Mouse (Mus musculus): ENCODE data around the gene Slc39a11. TPM values are rescaled to one million over a fixed set of nuclear protein-coding genes. Genes with fewer than 3 reads are reported as not detected.

The Slc39a11 gene
- polyA plus RNA-seq, 1 experiment from 2014 or later: 21.8 TPM

DNA sequence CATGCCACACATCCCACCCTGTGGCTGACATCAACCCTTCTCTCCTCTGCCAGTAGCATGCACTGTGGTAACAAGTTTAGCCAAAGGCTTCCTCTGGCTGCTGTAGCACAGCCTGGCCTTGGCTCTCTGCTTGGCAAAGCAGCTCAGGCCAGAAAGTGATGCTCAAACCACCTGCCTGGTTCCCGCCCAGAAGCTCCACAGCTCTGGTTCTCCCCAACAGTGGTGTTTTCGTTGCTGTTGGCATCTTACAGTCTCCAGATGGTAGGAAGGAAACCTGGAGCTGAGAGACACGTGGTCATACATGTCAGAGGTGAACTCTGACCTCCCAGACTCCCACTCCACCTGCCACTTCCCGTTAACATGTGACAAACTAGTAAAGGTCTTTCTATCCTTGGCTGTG is 127.2 kb downstream of the Slc39a11 start:
- Histone ChIP-seq H3K4me3 (ENCODE audit: low read depth, low read length) (no peak overlapping the region), H3K9me3 (ENCODE audit: low read depth, low read length) (no peaks in the 10 kb centered on the region), H3K27me3 (ENCODE audit: insufficient read depth, low read length) (no peaks in the 10 kb centered on the region), H3K4me2 (no peak overlapping the region), H3K9ac (no peak overlapping the region), H3K4me1 (ENCODE audit: insufficient read depth) (no peaks in the 10 kb centered on the region), H3K36me3 (ENCODE audit: insufficient read depth) (no peaks in the 10 kb centered on the region), H3K27ac (ENCODE audit: low read depth) (no peak overlapping the region)
- 74% methylated on average over 4 of the region's 4 CpGs for WGBS
- TF ChIP-seq CTCF (IDR thresholded peaks at IDR 0.05; ENCODE audit: low read depth): no peak
- ATAC-seq (ENCODE audit: insufficient read depth) (no peak), DNase-seq (no peak)

DNA sequence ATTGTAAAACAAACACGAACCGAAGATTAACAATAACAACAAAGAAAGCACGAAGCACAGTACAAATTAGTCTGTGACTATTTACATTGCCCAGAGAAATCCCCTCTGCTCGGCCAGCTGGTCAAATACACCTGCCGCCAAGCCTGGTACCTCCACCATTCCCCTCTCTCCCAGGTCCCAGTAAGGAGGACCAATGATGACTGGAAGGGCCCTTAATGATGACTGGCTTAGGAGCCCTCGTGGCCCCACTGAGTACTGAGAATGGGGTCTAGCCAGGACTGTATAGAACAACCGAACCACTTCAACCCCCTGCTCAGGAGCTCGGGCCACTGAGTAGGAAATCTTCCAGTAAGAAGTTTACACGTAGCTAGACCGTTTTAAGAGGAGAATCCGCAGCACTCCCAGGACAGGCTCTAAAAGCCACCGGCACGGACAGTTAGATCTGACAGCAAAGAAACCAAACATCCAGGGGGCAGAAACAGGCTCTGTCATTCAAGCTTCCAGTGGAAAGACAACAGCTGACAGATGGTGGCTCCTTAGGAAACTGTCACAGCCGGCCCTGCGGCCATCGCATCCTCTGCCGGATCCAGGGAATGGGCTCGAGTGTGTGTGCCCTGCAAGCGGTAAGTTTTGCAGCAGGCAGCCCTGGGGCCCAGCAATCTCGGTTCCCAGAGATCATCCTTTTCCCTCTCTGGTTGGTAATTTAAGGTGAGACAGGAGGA is 128.2 kb downstream of the Slc39a11 start:
- Histone ChIP-seq H3K9ac (no peak overlapping the region), H3K4me2 (no peak overlapping the region), H3K36me3 (ENCODE audit: insufficient read depth) (no peaks in the 10 kb centered on the region), H3K27me3 (ENCODE audit: insufficient read depth, low read length) (no peaks in the 10 kb centered on the region), H3K9me3 (ENCODE audit: low read depth, low read length) (no peaks in the 10 kb centered on the region), H3K27ac (ENCODE audit: low read depth) (no peak overlapping the region), H3K4me3 (ENCODE audit: low read depth, low read length) (no peak overlapping the region), H3K4me1 (ENCODE audit: insufficient read depth) (no peaks in the 10 kb centered on the region)
- no peak for TF ChIP-seq CTCF (IDR thresholded peaks at IDR 0.05; ENCODE audit: low read depth)
- 52% methylated on average over 20 of the region's 20 CpGs for WGBS
- ATAC-seq (ENCODE audit: insufficient read depth): no peak
- no peak for DNase-seq

DNA sequence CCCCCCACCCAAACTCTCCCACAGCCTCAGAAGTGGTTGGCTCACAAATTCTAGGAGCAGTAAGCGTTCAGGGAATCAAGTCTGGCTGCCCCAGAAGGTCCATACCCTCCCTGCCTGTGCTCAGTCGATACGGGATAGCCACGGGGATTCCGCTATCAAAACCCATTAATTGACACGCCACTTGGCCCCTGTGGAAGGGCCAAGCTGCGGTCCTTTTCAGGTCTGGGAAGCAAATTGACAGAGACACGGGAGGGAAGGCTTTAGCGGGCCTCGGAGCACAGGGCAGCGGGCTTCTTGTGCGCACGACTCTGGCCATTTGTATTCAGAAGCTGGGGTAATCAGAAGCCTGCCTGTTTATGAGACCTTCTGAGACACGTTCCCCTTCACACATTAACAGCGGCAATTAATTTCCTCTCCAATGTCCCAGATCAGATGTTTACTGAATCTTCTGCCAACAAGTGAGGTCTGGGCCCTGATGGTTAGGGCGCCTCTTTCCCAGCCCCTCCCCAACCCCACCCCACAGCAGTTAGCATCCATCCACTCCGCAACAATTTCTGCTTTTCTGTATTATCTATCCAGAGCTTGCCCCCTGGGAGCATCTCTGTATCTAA is 128.9 kb downstream of the Slc39a11 start:
- 47% methylated on average over 17 of the region's 17 CpGs for WGBS
- no peak overlapping the region for H3K4me3 ChIP-seq (ENCODE audit: low read depth, low read length)
- no peaks in the 10 kb centered on the region for H3K36me3 ChIP-seq (ENCODE audit: insufficient read depth)
- ATAC-seq (ENCODE audit: insufficient read depth): no peak
- no peaks in the 10 kb centered on the region for H3K4me1 ChIP-seq (ENCODE audit: insufficient read depth)
- H3K27ac ChIP-seq (ENCODE audit: low read depth): no peak overlapping the region
- DNase-seq: no peak
- no peaks in the 10 kb centered on the region for H3K27me3 ChIP-seq (ENCODE audit: insufficient read depth, low read length)
- H3K9ac ChIP-seq: no peak overlapping the region
- no peak overlapping the region for H3K4me2 ChIP-seq
- H3K9me3 ChIP-seq (ENCODE audit: low read depth, low read length): no peaks in the 10 kb centered on the region
- TF ChIP-seq CTCF (IDR thresholded peaks at IDR 0.05; ENCODE audit: low read depth): no peak

DNA sequence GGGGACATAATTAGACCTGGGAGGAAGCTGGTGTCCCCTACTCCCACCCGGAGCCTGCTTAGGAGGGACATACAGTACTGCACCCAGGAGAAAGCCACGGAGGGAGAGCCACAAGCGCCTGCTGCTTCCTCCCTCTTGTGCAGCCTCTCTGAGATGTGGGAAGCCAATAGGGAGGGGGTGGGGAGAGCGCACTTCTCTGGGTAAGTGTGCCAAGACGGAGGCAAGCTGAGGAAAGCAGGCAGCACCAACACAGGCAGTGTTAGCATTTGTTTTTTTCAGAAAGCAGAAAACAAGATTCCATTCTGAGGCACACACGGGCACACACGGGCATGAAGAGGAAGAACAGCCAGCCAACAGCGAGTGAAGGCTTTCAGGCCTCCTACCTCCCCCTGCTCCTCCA is 129.5 kb downstream of the Slc39a11 start:
- WGBS: 63% methylated on average over 8 of the region's 8 CpGs
- no peak overlapping the region for H3K9ac ChIP-seq
- no peak for ATAC-seq (ENCODE audit: insufficient read depth)
- no peaks in the 10 kb centered on the region for H3K4me1 ChIP-seq (ENCODE audit: insufficient read depth)
- no peaks in the 10 kb centered on the region for H3K36me3 ChIP-seq (ENCODE audit: insufficient read depth)
- no peaks in the 10 kb centered on the region for H3K27me3 ChIP-seq (ENCODE audit: insufficient read depth, low read length)
- H3K4me3 ChIP-seq (ENCODE audit: low read depth, low read length): no peak overlapping the region
- no peaks in the 10 kb centered on the region for H3K9me3 ChIP-seq (ENCODE audit: low read depth, low read length)
- TF ChIP-seq CTCF (IDR thresholded peaks at IDR 0.05; ENCODE audit: low read depth): no peak
- H3K27ac ChIP-seq (ENCODE audit: low read depth): no peak overlapping the region
- DNase-seq: no peak
- H3K4me2 ChIP-seq: no peak overlapping the region

DNA sequence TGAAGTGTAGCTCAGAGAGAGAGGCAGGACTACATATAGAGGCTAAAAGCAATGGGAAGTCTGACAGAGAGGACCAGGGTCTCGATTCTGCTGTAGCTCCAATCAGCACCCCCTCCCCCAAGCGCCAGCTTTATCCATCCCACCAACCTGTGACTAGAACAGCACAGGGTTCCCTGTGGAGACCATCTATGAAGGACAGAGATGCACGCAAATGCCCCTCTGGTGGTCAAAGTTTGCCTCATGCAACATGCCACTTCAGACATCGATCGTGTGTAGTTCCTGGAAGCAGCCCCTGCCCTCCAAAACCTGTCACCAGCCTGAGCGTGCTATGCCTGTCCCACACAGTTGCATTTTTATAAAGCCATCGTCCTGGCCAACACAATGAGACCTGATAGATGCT is 129.9 kb downstream of the Slc39a11 start:
- 76% methylated on average over 7 of the region's 7 CpGs for WGBS
- no peaks in the 10 kb centered on the region for H3K27me3 ChIP-seq (ENCODE audit: insufficient read depth, low read length)
- H3K9ac ChIP-seq: no peak overlapping the region
- no peaks in the 10 kb centered on the region for H3K9me3 ChIP-seq (ENCODE audit: low read depth, low read length)
- no peak overlapping the region for H3K4me3 ChIP-seq (ENCODE audit: low read depth, low read length)
- H3K4me2 ChIP-seq: no peak overlapping the region
- H3K4me1 ChIP-seq (ENCODE audit: insufficient read depth): no peaks in the 10 kb centered on the region
- TF ChIP-seq CTCF (IDR thresholded peaks at IDR 0.05; ENCODE audit: low read depth): no peak
- no peak overlapping the region for H3K27ac ChIP-seq (ENCODE audit: low read depth)
- H3K36me3 ChIP-seq (ENCODE audit: insufficient read depth): no peaks in the 10 kb centered on the region
- ATAC-seq (ENCODE audit: insufficient read depth): no peak
- DNase-seq: no peak

DNA sequence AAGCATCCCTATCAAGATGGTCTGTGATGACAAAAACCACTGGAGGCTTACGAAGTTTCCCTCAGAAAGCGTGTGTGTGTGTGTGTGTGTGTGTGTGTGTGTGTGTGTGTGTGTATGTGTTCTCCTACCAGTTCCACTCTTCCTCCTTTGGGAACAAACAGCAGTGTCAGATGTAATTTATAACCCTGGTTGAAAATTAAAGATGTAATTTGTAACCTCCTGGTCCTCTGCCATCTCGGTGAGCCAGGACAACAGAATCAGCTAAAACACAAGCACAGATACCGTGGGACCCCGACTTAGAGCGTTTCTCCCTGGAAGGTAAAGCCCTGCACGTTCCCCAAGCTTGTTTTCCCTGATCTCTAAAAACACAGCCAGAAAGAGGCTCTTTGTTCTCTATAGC is 131.7 kb downstream of the Slc39a11 start:
- DNase-seq: no peak
- Histone ChIP-seq H3K4me3 (ENCODE audit: low read depth, low read length) (no peak overlapping the region), H3K27ac (ENCODE audit: low read depth) (no peak overlapping the region), H3K4me2 (no peak overlapping the region), H3K4me1 (ENCODE audit: insufficient read depth) (no peaks in the 10 kb centered on the region), H3K9ac (no peak overlapping the region), H3K36me3 (ENCODE audit: insufficient read depth) (no peaks in the 10 kb centered on the region), H3K27me3 (ENCODE audit: insufficient read depth, low read length) (no peaks in the 10 kb centered on the region), H3K9me3 (ENCODE audit: low read depth, low read length) (no peaks in the 10 kb centered on the region)
- no peak for ATAC-seq (ENCODE audit: insufficient read depth)
- 79% methylated on average over 7 of the region's 7 CpGs for WGBS
- TF ChIP-seq CTCF (IDR thresholded peaks at IDR 0.05; ENCODE audit: low read depth): no peak

DNA sequence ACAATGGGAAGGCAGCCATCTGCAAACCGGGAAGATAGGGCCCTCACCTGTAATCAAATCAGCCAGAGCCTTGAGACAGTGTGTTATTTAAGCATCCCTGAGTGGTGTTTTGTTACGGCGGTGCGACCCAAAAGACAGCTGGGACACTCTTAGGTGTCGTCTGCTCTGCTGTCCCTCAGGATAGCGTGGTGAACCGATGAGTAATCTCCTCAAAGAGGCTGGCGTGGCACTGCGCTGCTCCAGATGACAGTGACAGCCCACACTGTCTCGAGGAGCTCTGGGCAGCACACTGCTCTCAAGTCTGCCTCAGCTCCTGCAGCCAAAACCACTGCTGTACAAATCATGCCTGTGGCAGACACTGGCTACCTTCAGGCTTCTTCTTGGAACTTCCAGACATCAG is 133.7 kb downstream of the Slc39a11 start:
- no peak for DNase-seq
- Histone ChIP-seq H3K36me3 (ENCODE audit: insufficient read depth) (no peaks in the 10 kb centered on the region), H3K4me2 (no peak overlapping the region), H3K27ac (ENCODE audit: low read depth) (no peak overlapping the region), H3K27me3 (ENCODE audit: insufficient read depth, low read length) (no peaks in the 10 kb centered on the region), H3K4me1 (ENCODE audit: insufficient read depth) (no peaks in the 10 kb centered on the region), H3K9ac (no peak overlapping the region), H3K9me3 (ENCODE audit: low read depth, low read length) (no peaks in the 10 kb centered on the region), H3K4me3 (ENCODE audit: low read depth, low read length) (no peak overlapping the region)
- no peak for ATAC-seq (ENCODE audit: insufficient read depth)
- TF ChIP-seq CTCF (IDR thresholded peaks at IDR 0.05; ENCODE audit: low read depth): no peak
- whole genome bisulfite sequencing: 69% methylated on average over 10 of the region's 10 CpGs

All from lung, embryonic 14.5 days (tissue).